Mouse (Mus musculus) central nervous system, embryonic 14 days (tissue): Measurements from ENCODE around the gene Fkbp14. TPM values are rescaled to one million over a fixed set of nuclear protein-coding genes. Genes with fewer than 3 reads are reported as not detected.

Experiments used
- polyA plus RNA-seq: library from polyadenylated mRNA; depleted of rRNA; stranded (reverse); fragments of >200 nt; gene quantifications from 2 replicates; pipeline ENCODE4 v1.2.3, GENCODE M21; 2012; rRNA removed

Gene Fkbp14
- polyA plus RNA-seq = 13.2 and 23.7 TPM in 2 replicates

DNA sequence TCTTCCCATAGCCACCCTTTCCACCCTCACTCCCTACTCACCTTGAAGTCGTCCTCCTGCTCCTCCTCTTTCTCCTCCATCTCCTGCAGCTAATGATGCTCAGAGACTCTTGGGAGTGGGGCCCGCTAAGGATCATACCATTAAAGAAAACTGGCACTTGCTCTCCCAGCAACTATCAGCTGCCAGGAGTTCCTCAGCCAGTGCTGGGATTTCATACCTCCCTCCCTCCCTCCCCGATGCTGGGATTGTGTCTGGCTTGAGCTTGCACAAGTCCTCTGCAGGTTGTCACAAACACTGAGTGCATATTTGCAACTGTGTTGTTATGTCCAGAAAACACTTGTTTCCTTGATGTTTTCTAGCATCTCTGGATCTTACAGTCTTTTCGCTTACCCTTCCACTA, at the start of gene Fkbp14:
TSS of gene Fkbp14 (minus strand) at position 101 of the 400 bp plus-strand sequence.

DNA sequence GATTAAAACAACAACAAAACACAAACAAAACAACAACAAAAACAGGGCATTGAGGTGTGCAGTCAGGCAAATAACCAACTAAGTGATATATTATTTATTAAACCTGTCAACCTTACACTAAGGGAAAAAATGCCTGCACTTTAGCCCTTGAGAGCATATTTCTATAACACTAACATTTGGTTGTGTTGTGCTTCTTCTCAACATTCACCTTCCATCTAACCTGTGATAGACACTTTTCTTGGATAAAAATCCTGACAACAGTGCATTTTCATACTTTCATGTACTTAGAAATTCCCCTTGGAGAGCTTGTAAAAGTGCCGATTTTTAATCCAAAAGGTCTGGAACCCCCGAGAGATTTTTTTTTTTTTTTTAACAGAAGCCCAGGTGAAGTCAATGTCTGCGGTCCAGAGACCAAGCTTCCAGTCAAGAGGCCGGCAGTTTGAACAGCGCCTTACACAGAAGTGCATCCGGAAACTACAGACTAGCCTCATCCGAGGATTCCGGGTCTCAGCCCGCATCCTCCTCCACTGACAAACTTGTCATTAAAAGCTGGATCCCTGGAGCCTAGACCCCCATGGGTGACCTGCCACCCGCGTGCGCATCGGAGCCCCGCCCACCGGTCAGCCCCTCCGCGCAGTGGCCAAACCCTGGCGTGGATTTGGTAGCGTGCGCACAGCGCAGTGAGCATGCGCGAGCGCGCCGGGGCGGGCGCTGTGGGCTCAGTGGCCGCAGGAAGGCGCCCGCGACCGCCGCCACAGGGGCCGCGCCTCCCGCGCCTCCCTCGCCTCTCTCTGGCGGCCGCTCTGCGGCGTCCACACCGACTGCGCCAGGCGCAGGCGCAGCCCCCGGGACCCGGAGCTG, 2.4 kb downstream of the Fkbp14 start, which contains the start of gene Plekha8:
TSS of gene Plekha8 (plus strand) at position 643 of the 861 bp plus-strand sequence.

DNA sequence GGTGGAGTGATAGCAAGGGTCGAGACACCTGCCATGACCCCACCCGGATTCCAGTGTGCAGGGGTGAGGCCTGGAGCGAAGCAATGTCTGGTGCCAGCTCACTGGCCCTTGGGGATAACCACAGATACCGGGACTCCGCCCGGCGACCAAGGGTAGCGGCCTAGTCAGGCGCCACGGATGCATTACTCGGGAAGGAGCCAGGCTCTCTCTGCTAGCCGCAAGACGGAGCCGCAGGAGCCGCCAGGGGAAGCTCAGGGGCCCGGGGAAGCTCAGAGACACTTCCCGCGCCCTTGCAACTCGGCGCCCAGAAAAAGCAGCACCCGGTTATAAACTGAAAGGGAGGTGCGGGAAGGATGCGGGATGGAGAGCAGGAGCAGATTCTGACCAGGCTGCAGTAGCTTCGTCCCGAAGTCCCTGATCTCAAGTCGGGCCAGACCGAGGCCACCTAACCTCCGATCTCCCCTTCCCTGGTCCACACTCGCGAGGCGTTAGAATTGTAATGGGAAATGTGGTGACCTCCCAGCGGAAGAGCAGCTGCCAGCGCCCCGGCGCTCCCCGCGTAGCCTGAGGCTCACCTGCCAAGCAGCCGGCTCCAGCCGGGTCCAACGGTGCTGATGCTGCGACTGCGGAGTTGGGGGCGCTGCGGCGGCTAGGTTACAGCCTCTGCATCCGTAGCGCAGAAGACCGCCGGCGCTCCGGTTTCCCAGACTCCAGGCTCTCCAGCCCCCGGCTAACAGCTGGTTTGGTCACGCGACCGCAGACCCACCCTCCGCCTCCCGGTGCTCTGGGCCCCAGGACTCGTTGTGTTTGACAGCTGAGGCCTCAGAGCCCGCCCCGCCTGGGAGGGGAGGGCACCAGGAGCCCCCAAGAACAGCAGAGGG, 31.2 kb downstream of the Fkbp14 start, which contains the start of gene Scrn1:
TSS of gene Scrn1 (minus strand) at position 825 of the 881 bp plus-strand sequence.

Other genes starting within 250 kb of the Fkbp14 start
- 7.3 and 8.4 TPM in 2 replicates for gene Wipf3, start 167.7 kb downstream of the Fkbp14 start, polyA plus RNA-seq
- 63.2 and 78.4 TPM in 2 replicates for gene Scrn1, start 30.8 kb downstream of the Fkbp14 start, polyA plus RNA-seq
- gene Plekha8, start 2.2 kb downstream of the Fkbp14 start, polyA plus RNA-seq = 13.8 and 14.7 TPM in 2 replicates
- 51.5 and 60.0 TPM in 2 replicates for gene Mturn, start 84.3 kb upstream of the Fkbp14 start, polyA plus RNA-seq
- gene Znrf2, start 219.6 kb upstream of the Fkbp14 start, polyA plus RNA-seq = 15.2 and 21.7 TPM in 2 replicates